23 mouse cellular contexts compared by ENCODE assay signal in genomic region chr6:46205531-46205930, GRCm38 (mm10).
DNase-seq lines count a peak whose midpoint lies in the region; ATAC-seq and TF ChIP-seq lines count a peak whose summit lies in the region.
"Had no signal": no experiment of that assay in that cellular context is flagged by ENCODE, and none has a peak within 500 bp of the region (broad histone marks: within the 10 kb centered on the region; RNA-seq: fewer than 3 reads in every experiment).

No protein-coding gene starts in this region.

- no peak for ATAC-seq in hindbrain, embryonic 14.5 days (ENCODE audit: low FRiP score)
- ATAC-seq: liver, postnatal 0 days; midbrain, embryonic 13.5 days; Patski had no signal

- H3K9me3 ChIP-seq in ES-Bruce4 (replicated peaks; ENCODE audit: control insufficient read depth, insufficient read depth, low read length, poor library complexity, severe bottlenecking) = no peaks in the 10 kb centered on the region
- 0 out of 2 replicates have a peak, but pooled peaks cover 3% of the 10 kb centered on the region for H3K9me3 ChIP-seq in hindbrain, embryonic 14.5 days (ENCODE audit: control insufficient read depth, low read length)
- H3K9me3 ChIP-seq: embryonic facial prominence, embryonic 15.5 days; hindbrain, embryonic 13.5 days; limb, embryonic 10.5 days; midbrain, embryonic 13.5 days had no signal

- TF ChIP-seq EP300 in ES-Bruce4 (IDR thresholded peaks at IDR 0.05; ENCODE audit: insufficient read depth, low read depth, low read length) = no peak

- no peak overlapping the region for H3K9ac ChIP-seq in ES-Bruce4 (ENCODE audit: low read depth, poor library complexity, severe bottlenecking)
- H3K9ac ChIP-seq in hindbrain, embryonic 14.5 days = no peak overlapping the region
- H3K9ac ChIP-seq: embryonic facial prominence, embryonic 15.5 days; heart, embryonic 13.5 days; hindbrain, embryonic 13.5 days; liver, postnatal 0 days; midbrain, embryonic 13.5 days had no signal

- H3K4me2 ChIP-seq in hindbrain, embryonic 14.5 days (replicated peaks) = no peak overlapping the region
- H3K4me2 ChIP-seq: embryonic facial prominence, embryonic 15.5 days; heart, embryonic 13.5 days; hindbrain, embryonic 13.5 days; midbrain, embryonic 13.5 days had no signal

- H3K4me1 ChIP-seq in ES-Bruce4 (ENCODE audit: control insufficient read depth, insufficient read depth, low read length) = no peaks in the 10 kb centered on the region
- H3K4me1 ChIP-seq in hindbrain, embryonic 14.5 days (replicated peaks; ENCODE audit: control insufficient read depth, insufficient read depth, low read length) = no peaks in the 10 kb centered on the region
- H3K4me1 ChIP-seq: embryonic facial prominence, embryonic 15.5 days; heart, embryonic 13.5 days; hindbrain, embryonic 13.5 days; limb, embryonic 10.5 days; midbrain, embryonic 13.5 days had no signal

- H3K27ac ChIP-seq in ES-Bruce4 (ENCODE audit: insufficient read depth, low read length) = peak overlapping the region; percentile 69
- no peak overlapping the region for H3K27ac ChIP-seq in hindbrain, embryonic 14.5 days
- H3K27ac ChIP-seq: embryonic facial prominence, embryonic 15.5 days; gastrocnemius, adult 2 months; heart, embryonic 13.5 days; hindbrain, embryonic 13.5 days; limb, embryonic 10.5 days; midbrain, embryonic 13.5 days had no signal

- no peaks in the 10 kb centered on the region for H3K36me3 ChIP-seq in ES-Bruce4 (ENCODE audit: control insufficient read depth, insufficient read depth, low read length, poor library complexity, severe bottlenecking)
- H3K36me3 ChIP-seq in hindbrain, embryonic 14.5 days (replicated peaks; ENCODE audit: control insufficient read depth, insufficient read depth) = no peaks in the 10 kb centered on the region
- H3K36me3 ChIP-seq: embryonic facial prominence, embryonic 15.5 days; heart, embryonic 13.5 days; hindbrain, embryonic 13.5 days; limb, embryonic 10.5 days; midbrain, embryonic 13.5 days had no signal

- TF ChIP-seq POLR2A in ES-Bruce4 (IDR thresholded peaks at IDR 0.05; ENCODE audit: insufficient read depth, low read length) = no peak

- 53% methylated on average over 2 of the region's 2 CpGs for WGBS in hindbrain, embryonic 14.5 days

- no peak overlapping the region for H3K4me3 ChIP-seq in ES-Bruce4 (ENCODE audit: low read depth, low read length)
- H3K4me3 ChIP-seq in hindbrain, embryonic 14.5 days (replicated peaks; ENCODE audit: low read length) = no peak overlapping the region
- H3K4me3 ChIP-seq: embryonic facial prominence, embryonic 15.5 days; gastrocnemius, adult 2 months; heart, embryonic 13.5 days; hindbrain, embryonic 13.5 days; limb, embryonic 10.5 days; midbrain, embryonic 13.5 days had no signal

- TF ChIP-seq CTCF in ES-Bruce4 (IDR thresholded peaks at IDR 0.05; ENCODE audit: low read depth, low read length) = no peak

- peak; percentile 50 for DNase-seq in Muller cell, postnatal 12 days (ENCODE audit: inconsistent ontology term)
- DNase-seq in cerebellum, adult 18-20 months = peak; percentile 51 to 56
- DNase-seq in cerebellum, postnatal 25 days = peak; percentile 54 to 68
- no peak for DNase-seq in thymus, postnatal 0 days (ENCODE audit: low spot score)
- no peak for DNase-seq in hindbrain, embryonic 14.5 days (ENCODE audit: low spot score)
- DNase-seq in neural tube, embryonic 10.5 days (ENCODE audit: extremely low spot score, low spot score) = no peak
- DNase-seq: adrenal gland, postnatal 25 days; embryo, embryonic 11 days; gastrocnemius, adult 2 months; heart, adult 18-20 months; kidney, adult 8-10 months; kidney, postnatal 25 days; liver, postnatal 0 days; lung, postnatal 10 days; right cerebral cortex, postnatal 25 days; thymus, adult 2 months had no signal

- no peaks in the 10 kb centered on the region for H3K27me3 ChIP-seq in ES-Bruce4 (ENCODE audit: control insufficient read depth, insufficient read depth, low read length, poor library complexity, severe bottlenecking)
- no peaks in the 10 kb centered on the region for H3K27me3 ChIP-seq in hindbrain, embryonic 14.5 days (ENCODE audit: control insufficient read depth, insufficient read depth, low read length)
- H3K27me3 ChIP-seq: embryonic facial prominence, embryonic 15.5 days; heart, embryonic 13.5 days; hindbrain, embryonic 13.5 days; midbrain, embryonic 13.5 days had no signal

Comparison
In these comparisons a context has a peak if more than half of its experiments do, and no peak if none do; other contexts are left out.
1. DNase-seq: peak in Muller cell, postnatal 12 days (single experiment), cerebellum, adult 18-20 months (2 of 2) and cerebellum, postnatal 25 days (2 of 2); none in thymus, postnatal 0 days (single experiment), hindbrain, embryonic 14.5 days (single experiment) and neural tube, embryonic 10.5 days (single experiment).